Mouse (Mus musculus): ENCODE measurements around the gene Shisa4. TPM values are rescaled to one million over a fixed set of nuclear protein-coding genes. Genes with fewer than 3 reads are reported as not detected.

Gene Shisa4
- polyA plus RNA-seq, 1 experiment from 2014 or later: 27.3 TPM

- Histone ChIP-seq H3K27ac (ENCODE audit: low read depth) (peak overlapping the region; percentile 79), H3K27me3 (replicated peaks; ENCODE audit: control insufficient read depth, insufficient read depth, low read length) (no peaks in the 10 kb centered on the region), H3K4me3 (ENCODE audit: low read depth, low read length) (no peak overlapping the region), H3K36me3 (ENCODE audit: control insufficient read depth, insufficient read depth, low read length) (no peaks in the 10 kb centered on the region), H3K4me2 (ENCODE audit: low read length) (no peak overlapping the region), H3K9ac (ENCODE audit: low read length) (no peak overlapping the region), H3K9me3 (ENCODE audit: control insufficient read depth, low read length) (no peaks in the 10 kb centered on the region), H3K4me1 (replicated peaks; ENCODE audit: control insufficient read depth, insufficient read depth, low read length) (0 out of 2 replicates have a peak, but pooled peaks cover 8% of the 10 kb centered on the region)
- peak; percentile 76 for ATAC-seq (replicated peaks; ENCODE audit: low FRiP score, low TSS enrichment, low read depth)
- no peak for DNase-seq (ENCODE audit: low spot score)
- 23% methylated on average over 2 of the region's 2 CpGs for WGBS
These were observed 16.0 kb downstream of the Shisa4 start for GRCm38 (mm10) chr1:135359071-135359470.

GRCm38 (mm10) chr1:135351953-135352352 lies 23.1 kb downstream of the Shisa4 start:
- H3K27ac ChIP-seq (ENCODE audit: low read depth): no peak overlapping the region
- no peaks in the 10 kb centered on the region for H3K4me1 ChIP-seq (replicated peaks; ENCODE audit: control insufficient read depth, insufficient read depth, low read length)
- no peaks in the 10 kb centered on the region for H3K9me3 ChIP-seq (ENCODE audit: control insufficient read depth, low read length)
- ATAC-seq (replicated peaks; ENCODE audit: low FRiP score, low TSS enrichment, low read depth): no peak
- no peak overlapping the region for H3K9ac ChIP-seq (ENCODE audit: low read length)
- no peak for DNase-seq (ENCODE audit: low spot score)
- H3K36me3 ChIP-seq (ENCODE audit: control insufficient read depth, insufficient read depth, low read length): no peaks in the 10 kb centered on the region
- no peak overlapping the region for H3K4me2 ChIP-seq (ENCODE audit: low read length)
- H3K4me3 ChIP-seq (ENCODE audit: low read depth, low read length): no peak overlapping the region
- no peaks in the 10 kb centered on the region for H3K27me3 ChIP-seq (replicated peaks; ENCODE audit: control insufficient read depth, insufficient read depth, low read length)
- WGBS: 67% methylated on average over 3 of the region's 3 CpGs

DNA sequence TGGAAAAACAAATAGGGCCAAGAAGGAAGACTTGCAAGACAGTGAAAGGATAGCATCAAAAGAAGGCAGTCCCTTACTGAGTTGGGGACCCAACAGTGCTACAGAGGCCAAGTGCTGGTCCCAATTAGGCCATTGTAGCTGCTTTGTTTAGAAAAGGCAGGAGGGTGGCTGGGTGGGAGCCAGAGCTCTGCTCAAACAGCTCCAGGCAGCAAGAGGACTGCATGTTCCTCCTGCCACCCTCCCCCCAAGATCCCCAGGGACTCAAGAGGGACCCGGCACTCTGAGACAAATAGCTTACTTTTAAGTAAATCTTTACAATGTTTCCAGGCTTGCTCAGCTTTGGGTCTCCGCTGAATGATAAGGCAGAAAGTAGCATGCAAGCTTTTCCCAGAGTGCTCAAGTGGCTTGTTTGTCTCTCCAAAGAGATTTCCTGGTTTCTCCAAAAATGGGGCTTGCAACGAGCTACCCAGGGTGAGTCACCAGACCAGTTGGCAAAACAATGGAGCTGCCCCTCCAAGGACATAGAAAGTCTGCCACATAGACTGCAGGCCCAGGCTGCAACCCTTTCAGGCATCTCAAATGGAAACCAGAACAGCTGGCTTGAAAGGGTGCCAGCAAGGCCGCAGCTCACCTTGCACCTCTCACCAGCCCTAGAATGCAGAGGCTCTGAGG lies 27.4 kb downstream of the Shisa4 start:
- ATAC-seq (replicated peaks; ENCODE audit: low FRiP score, low TSS enrichment, low read depth) (no peak), DNase-seq (ENCODE audit: low spot score) (no peak)
- Histone ChIP-seq H3K4me3 (ENCODE audit: low read depth, low read length) (no peak overlapping the region), H3K27me3 (replicated peaks; ENCODE audit: control insufficient read depth, insufficient read depth, low read length) (no peaks in the 10 kb centered on the region), H3K9me3 (ENCODE audit: control insufficient read depth, low read length) (no peaks in the 10 kb centered on the region), H3K9ac (ENCODE audit: low read length) (no peak overlapping the region), H3K27ac (ENCODE audit: low read depth) (0 out of 2 replicates have a peak overlapping the region, but pooled peaks have one; percentile 0), H3K36me3 (ENCODE audit: control insufficient read depth, insufficient read depth, low read length) (no peaks in the 10 kb centered on the region), H3K4me2 (ENCODE audit: low read length) (no peak overlapping the region), H3K4me1 (replicated peaks; ENCODE audit: control insufficient read depth, insufficient read depth, low read length) (no peaks in the 10 kb centered on the region)
- 37% methylated on average over 4 of the region's 4 CpGs for WGBS

DNA sequence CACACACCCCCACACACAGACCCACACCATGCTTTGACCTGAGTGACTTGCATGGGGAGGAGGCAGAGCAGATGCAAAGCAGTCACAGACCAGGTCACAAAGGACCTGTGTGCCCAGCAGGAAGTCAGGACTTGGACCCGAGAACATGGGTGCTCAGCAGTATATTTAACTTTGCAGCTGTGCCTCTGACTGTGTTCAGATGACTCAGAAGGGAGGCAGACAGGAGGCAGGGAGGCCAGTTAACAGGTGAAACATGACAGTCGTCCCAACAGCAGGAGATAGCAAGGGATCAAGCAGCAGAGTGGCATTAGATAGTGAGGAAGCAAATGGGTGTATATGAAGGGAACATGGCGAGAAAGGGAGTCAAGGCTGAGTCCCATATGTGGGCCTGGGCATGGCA lies 28.1 kb downstream of the Shisa4 start:
- DNase-seq (ENCODE audit: low spot score) (no peak), ATAC-seq (replicated peaks; ENCODE audit: low FRiP score, low TSS enrichment, low read depth) (no peak)
- H3K4me3 ChIP-seq (ENCODE audit: low read depth, low read length): no peak overlapping the region
- no peaks in the 10 kb centered on the region for H3K36me3 ChIP-seq (ENCODE audit: control insufficient read depth, insufficient read depth, low read length)
- no peak overlapping the region for H3K4me2 ChIP-seq (ENCODE audit: low read length)
- no peaks in the 10 kb centered on the region for H3K4me1 ChIP-seq (replicated peaks; ENCODE audit: control insufficient read depth, insufficient read depth, low read length)
- H3K9ac ChIP-seq (ENCODE audit: low read length): no peak overlapping the region
- WGBS: 63% methylated on average over 3 of the region's 3 CpGs
- no peaks in the 10 kb centered on the region for H3K27me3 ChIP-seq (replicated peaks; ENCODE audit: control insufficient read depth, insufficient read depth, low read length)
- no peak overlapping the region for H3K27ac ChIP-seq (ENCODE audit: low read depth)
- H3K9me3 ChIP-seq (ENCODE audit: control insufficient read depth, low read length): no peaks in the 10 kb centered on the region

GRCm38 (mm10) chr1:135344026-135344425 lies 31.0 kb downstream of the Shisa4 start:
- DNase-seq (ENCODE audit: low spot score) (no peak), ATAC-seq (replicated peaks; ENCODE audit: low FRiP score, low TSS enrichment, low read depth) (no peak)
- 57% methylated on average over 4 of the region's 4 CpGs for WGBS
- Histone ChIP-seq H3K4me1 (replicated peaks; ENCODE audit: control insufficient read depth, insufficient read depth, low read length) (no peaks in the 10 kb centered on the region), H3K27me3 (replicated peaks; ENCODE audit: control insufficient read depth, insufficient read depth, low read length) (no peaks in the 10 kb centered on the region), H3K27ac (ENCODE audit: low read depth) (no peak overlapping the region), H3K36me3 (ENCODE audit: control insufficient read depth, insufficient read depth, low read length) (no peaks in the 10 kb centered on the region), H3K4me2 (ENCODE audit: low read length) (no peak overlapping the region), H3K9me3 (ENCODE audit: control insufficient read depth, low read length) (no peaks in the 10 kb centered on the region), H3K9ac (ENCODE audit: low read length) (no peak overlapping the region), H3K4me3 (ENCODE audit: low read depth, low read length) (no peak overlapping the region)

DNA sequence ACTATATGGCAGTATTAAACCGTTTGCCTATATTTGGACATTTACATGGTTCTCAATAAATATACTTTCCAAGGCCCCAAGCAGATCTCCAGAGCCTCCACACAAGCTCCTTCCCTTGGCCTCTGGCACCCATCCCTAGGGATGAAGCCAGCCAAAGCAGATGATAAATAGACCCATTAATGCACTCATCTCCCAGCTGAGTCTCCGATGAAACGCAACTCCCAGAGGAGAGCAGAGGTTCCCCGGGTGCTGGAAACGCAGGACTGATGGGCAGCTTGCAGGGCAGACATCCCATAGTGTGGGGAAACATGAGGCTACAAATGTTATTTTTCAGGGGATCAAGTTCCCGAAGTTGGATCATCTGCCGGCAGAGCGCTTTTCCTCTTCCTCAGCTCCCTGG lies 33.1 kb downstream of the Shisa4 start:
- Histone ChIP-seq H3K4me3 (ENCODE audit: low read depth, low read length) (no peak overlapping the region), H3K4me1 (replicated peaks; ENCODE audit: control insufficient read depth, insufficient read depth, low read length) (no peaks in the 10 kb centered on the region)
- no peak for ATAC-seq (replicated peaks; ENCODE audit: low FRiP score, low TSS enrichment, low read depth)

DNA sequence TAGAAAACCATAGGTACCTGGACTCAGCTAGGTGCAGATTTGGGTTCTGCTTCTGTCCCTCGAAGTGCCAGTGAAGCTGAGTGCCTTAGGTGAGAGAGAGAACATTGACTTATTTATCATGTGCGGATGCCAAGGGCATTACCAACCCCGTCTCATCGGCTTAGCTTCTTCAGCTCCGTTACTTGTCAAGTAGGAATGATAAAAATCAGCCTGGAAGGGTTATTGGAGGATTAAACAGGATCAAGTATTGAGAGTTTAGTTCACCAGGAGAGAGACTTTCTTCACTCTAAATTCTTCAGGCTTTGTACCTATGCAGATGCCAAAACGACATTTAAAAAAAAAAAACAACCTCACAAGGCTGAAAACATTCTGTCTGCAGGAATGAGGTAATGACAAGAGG lies 44.5 kb downstream of the Shisa4 start:
- no peak for ATAC-seq (replicated peaks; ENCODE audit: low FRiP score, low TSS enrichment, low read depth)

More for the DNA sequence above, 33.1 kb downstream of the Shisa4 start:
- no peak overlapping the region for H3K4me2 ChIP-seq (ENCODE audit: low read length)
- no peaks in the 10 kb centered on the region for H3K27me3 ChIP-seq (replicated peaks; ENCODE audit: control insufficient read depth, insufficient read depth, low read length)
- 46% methylated on average over 8 of the region's 8 CpGs for WGBS
- H3K9ac ChIP-seq (ENCODE audit: low read length): no peak overlapping the region
- no peak for DNase-seq (ENCODE audit: low spot score)
- no peaks in the 10 kb centered on the region for H3K36me3 ChIP-seq (ENCODE audit: control insufficient read depth, insufficient read depth, low read length)
- H3K27ac ChIP-seq (ENCODE audit: low read depth): no peak overlapping the region
- no peaks in the 10 kb centered on the region for H3K9me3 ChIP-seq (ENCODE audit: control insufficient read depth, low read length)

GRCm38 (mm10) chr1:135328368-135328767 lies 46.7 kb downstream of the Shisa4 start:
- Histone ChIP-seq H3K36me3 (ENCODE audit: control insufficient read depth, insufficient read depth, low read length) (no peaks in the 10 kb centered on the region), H3K27ac (ENCODE audit: low read depth) (no peak overlapping the region), H3K4me1 (replicated peaks; ENCODE audit: control insufficient read depth, insufficient read depth, low read length) (0 out of 2 replicates have a peak, but pooled peaks cover 3% of the 10 kb centered on the region), H3K27me3 (replicated peaks; ENCODE audit: control insufficient read depth, insufficient read depth, low read length) (no peaks in the 10 kb centered on the region), H3K9ac (ENCODE audit: low read length) (no peak overlapping the region), H3K4me3 (ENCODE audit: low read depth, low read length) (no peak overlapping the region), H3K4me2 (ENCODE audit: low read length) (no peak overlapping the region), H3K9me3 (ENCODE audit: control insufficient read depth, low read length) (no peaks in the 10 kb centered on the region)
- WGBS: 51% methylated on average over 5 of the region's 5 CpGs
- ATAC-seq (replicated peaks; ENCODE audit: low FRiP score, low TSS enrichment, low read depth) (no peak), DNase-seq (ENCODE audit: low spot score) (no peak)

More for the DNA sequence above, 44.5 kb downstream of the Shisa4 start:
- H3K4me1 ChIP-seq (replicated peaks; ENCODE audit: control insufficient read depth, insufficient read depth, low read length): 0 out of 2 replicates have a peak, but pooled peaks cover 3% of the 10 kb centered on the region
- no peaks in the 10 kb centered on the region for H3K27me3 ChIP-seq (replicated peaks; ENCODE audit: control insufficient read depth, insufficient read depth, low read length)
- H3K9ac ChIP-seq (ENCODE audit: low read length): no peak overlapping the region
- no peaks in the 10 kb centered on the region for H3K9me3 ChIP-seq (ENCODE audit: control insufficient read depth, low read length)
- H3K27ac ChIP-seq (ENCODE audit: low read depth): no peak overlapping the region
- H3K36me3 ChIP-seq (ENCODE audit: control insufficient read depth, insufficient read depth, low read length): no peaks in the 10 kb centered on the region
- 58% methylated on average over 6 of the region's 6 CpGs for WGBS
- no peak overlapping the region for H3K4me3 ChIP-seq (ENCODE audit: low read depth, low read length)
- no peak overlapping the region for H3K4me2 ChIP-seq (ENCODE audit: low read length)
- DNase-seq (ENCODE audit: low spot score): no peak

- Histone ChIP-seq H3K4me3 (ENCODE audit: low read depth, low read length) (peak overlapping the region; percentile 32), H3K4me1 (replicated peaks; ENCODE audit: control insufficient read depth, insufficient read depth, low read length) (0 out of 2 replicates have a peak, but pooled peaks cover 3% of the 10 kb centered on the region), H3K36me3 (ENCODE audit: control insufficient read depth, insufficient read depth, low read length) (no peaks in the 10 kb centered on the region), H3K27ac (ENCODE audit: low read depth) (no peak overlapping the region), H3K27me3 (replicated peaks; ENCODE audit: control insufficient read depth, insufficient read depth, low read length) (no peaks in the 10 kb centered on the region), H3K9me3 (ENCODE audit: control insufficient read depth, low read length) (no peaks in the 10 kb centered on the region), H3K4me2 (ENCODE audit: low read length) (peak overlapping the region; percentile 40), H3K9ac (ENCODE audit: low read length) (peak overlapping the region; percentile 52; the same call in 1 of the 2 replicates)
- 77% methylated on average over 2 of the region's 2 CpGs for WGBS
- ATAC-seq (replicated peaks; ENCODE audit: low FRiP score, low TSS enrichment, low read depth) (no peak), DNase-seq (ENCODE audit: low spot score) (no peak)
These were observed 49.1 kb downstream of the Shisa4 start for GRCm38 (mm10) chr1:135325934-135326333.

Measured in intestine, embryonic 14.5 days (tissue).